8 mouse cellular contexts compared by ENCODE assay signal in genomic region chr15:85205792-85206702, GRCm38 (mm10). TPM values are rescaled to one million over a fixed set of nuclear protein-coding genes. Genes with fewer than 3 reads are reported as not detected.
A peak's percentile ranks its signal among the peaks of the same experiment; 100 is the strongest.
DNase-seq lines count a peak whose midpoint lies in the region; ATAC-seq and TF ChIP-seq lines count a peak whose summit lies in the region.

Gene Fbln1 (plus strand): TSS chr15:85205949.

- TF ChIP-seq POLR2A in cortical plate, adult 2 months (IDR thresholded peaks at IDR 0.05; ENCODE audit: extremely low read depth, insufficient read depth, low read length), result no peak

- H3K4me2 ChIP-seq in hindbrain, embryonic 16.5 days (ENCODE audit: low read length), result peak within 1 kb of the TSS; percentile 75

- no peak within 1 kb of the TSS for H3K4me3 ChIP-seq in cortical plate, adult 2 months (ENCODE audit: insufficient read depth, low read length)
- H3K4me3 ChIP-seq in hindbrain, embryonic 16.5 days (ENCODE audit: low read length), result peak within 1 kb of the TSS; percentile 51

- CTCF ChIA-PET in Patski (lab: Charles Lee), result interaction anchor here (1.0 kb wide), 1 partner anchor 37 kb away, joined by 3 read pairs; no protein-coding TSS in a partner anchor

- peak; percentile 36 for ATAC-seq in Patski
- ATAC-seq in hindbrain, embryonic 16.5 days, result peak; percentile 71

- H3K4me1 ChIP-seq in cortical plate, adult 2 months (ENCODE audit: control insufficient read depth, insufficient read depth, low read length), result no peaks in the 10 kb centered on the region
- peaks cover 14% of the 10 kb centered on the region for H3K4me1 ChIP-seq in hindbrain, embryonic 16.5 days (ENCODE audit: control insufficient read depth, insufficient read depth, low read depth, low read length)

- TF ChIP-seq CTCF in Patski (IDR thresholded peaks at IDR 0.05), result no peak
- TF ChIP-seq CTCF in cortical plate, adult 2 months (IDR thresholded peaks at IDR 0.05; ENCODE audit: extremely low read depth, insufficient read depth, low read length), result no peak

- no peak within 1 kb of the TSS; the same call in 1 of the 2 replicates for H3K27ac ChIP-seq in cortical plate, adult 2 months (ENCODE audit: insufficient read depth, low read length)
- H3K27ac ChIP-seq in hindbrain, embryonic 16.5 days (ENCODE audit: low read depth, low read length), result peak within 1 kb of the TSS; percentile 14; the same call in 1 of the 2 replicates

- no peak for DNase-seq in Patski (ENCODE audit: low read depth, low spot score)
- DNase-seq in gastrocnemius, postnatal 10 days, result peak; percentile 80
- DNase-seq in left cerebral cortex, adult 18-20 months (ENCODE audit: low spot score in 2 of 2), result peak; percentile 54 to 65
- peak; percentile 74 for DNase-seq in lung, postnatal 14 days
- peak; percentile 63 to 65 for DNase-seq in right cerebral cortex, adult 2 months (ENCODE audit: low spot score in 2 of 2)
- DNase-seq in c-Kit-positive CD71-positive TER-119-positive erythroid progenitor cells, embryonic 14.5 days (ENCODE audit: low spot score), result no peak

- no peaks in the 10 kb centered on the region for H3K27me3 ChIP-seq in Patski
- peaks cover 4% of the 10 kb centered on the region; the same call in 1 of the 2 replicates for H3K27me3 ChIP-seq in hindbrain, embryonic 16.5 days (replicated peaks; ENCODE audit: control insufficient read depth, insufficient read depth, low read length)

- no peaks in the 10 kb centered on the region for H3K9me3 ChIP-seq in hindbrain, embryonic 16.5 days (ENCODE audit: control insufficient read depth, low read length)

- POLR2A ChIA-PET in Patski (lab: Charles Lee), result no interaction called here

- in situ Hi-C loops in Patski (cut with MboI; ENCODE audit: low pct_unique_long_range_greater_than_20kb), result no loop called here

- WGBS in hindbrain, embryonic 16.5 days, result under 1% methylated on average over 60 of the region's 64 CpGs

- H3K36me3 ChIP-seq in hindbrain, embryonic 16.5 days (ENCODE audit: control insufficient read depth, insufficient read depth, low read length), result no peaks in the 10 kb centered on the region

- H3K9ac ChIP-seq in hindbrain, embryonic 16.5 days (ENCODE audit: low read depth, low read length), result peak within 1 kb of the TSS; percentile 66

RNA-seq across cellular contexts. Expression of gene Fbln1, which starts in this region (rescaled TPM):
- 11.6 TPM for polyA plus RNA-seq in Patski (2021)
- 8.7 and 10.9 TPM in 2 replicates for polyA plus RNA-seq in cortical plate, adult 2 months (2012; rRNA removed)
- total RNA-seq in gastrocnemius, postnatal 10 days (2021), result 10 to 100 TPM; 18.7 to 23.4 TPM
- polyA plus RNA-seq in hindbrain, embryonic 16.5 days (2015; fragmentation: Nextera tagmentation; extraction: Ambion mirVana), result 52.0 and 59.4 TPM in 2 replicates
- 10 to 100 TPM; 10.8 to 13.8 TPM for total RNA-seq in left cerebral cortex, adult 18-20 months (2021)

Comparison
In these comparisons a context has a peak if more than half of its experiments do, and no peak if none do; other contexts are left out.
1. DNase-seq: peak in gastrocnemius, postnatal 10 days (single experiment), left cerebral cortex, adult 18-20 months (2 of 2), lung, postnatal 14 days (single experiment) and right cerebral cortex, adult 2 months (2 of 2); none in Patski (single experiment) and c-Kit-positive CD71-positive TER-119-positive erythroid progenitor cells, embryonic 14.5 days (single experiment).